Mouse (Mus musculus) cortical plate, adult 2 months (tissue): Measurements from ENCODE around the gene Klf3.

Source experiments
- CTCF ChIP-seq: fragments of 200-500 bp; IDR thresholded peaks from 2 replicates; pipeline ENCODE4 v1.5.1; 2011; ENCODE audit warnings: mild to moderate bottlenecking, control low read depth, low read length; ENCODE audit not compliant: insufficient read depth; ENCODE audit errors: extremely low read depth
- POLR2A ChIP-seq: fragments of 200-500 bp; IDR thresholded peaks from 2 replicates; pipeline ENCODE4 v1.6.1; 2011; ENCODE audit warnings: mild to moderate bottlenecking, low read length, control low read depth; ENCODE audit not compliant: insufficient read depth; ENCODE audit errors: extremely low read depth

GRCm38 (mm10) chr5:64798209-64798608, 5.0 kb upstream of the Klf3 start:
- no peak for TF ChIP-seq CTCF
- no peak for TF ChIP-seq POLR2A
